ENCODE assay signal across 8 mouse cellular contexts in genomic region chr9:63997439-63997838, GRCm38 (mm10). TPM values are rescaled to one million over a fixed set of nuclear protein-coding genes. Genes with fewer than 3 reads are reported as not detected.
DNase-seq lines count a peak whose midpoint lies in the region; ATAC-seq and TF ChIP-seq lines count a peak whose summit lies in the region.
"Had no signal": no experiment of that assay in that cellular context is flagged by ENCODE, and none has a peak within 500 bp of the region (broad histone marks: within the 10 kb centered on the region; RNA-seq: fewer than 3 reads in every experiment).

No protein-coding gene starts in this region.

- no peak overlapping the region for H3K9ac ChIP-seq in hindbrain, embryonic 13.5 days
- no peak overlapping the region for H3K9ac ChIP-seq in hindbrain, embryonic 12.5 days
- no peak overlapping the region for H3K9ac ChIP-seq in intestine, embryonic 16.5 days (ENCODE audit: low read depth, low read length)
- 0 out of 2 replicates have a peak overlapping the region, but pooled peaks have one; percentile 33 for H3K9ac ChIP-seq in stomach, embryonic 16.5 days (ENCODE audit: low read length)
- H3K9ac ChIP-seq: neural tube, embryonic 12.5 days had no signal

- no peaks in the 10 kb centered on the region for H3K79me3 ChIP-seq in C2C12 (ENCODE audit: low read depth)

- no peak overlapping the region for H3K4me3 ChIP-seq in hindbrain, embryonic 13.5 days
- no peak overlapping the region for H3K4me3 ChIP-seq in hindbrain, embryonic 12.5 days
- no peak overlapping the region for H3K4me3 ChIP-seq in C2C12 (ENCODE audit: insufficient read depth, poor library complexity, severe bottlenecking)
- no peak overlapping the region for H3K4me3 ChIP-seq in intestine, embryonic 16.5 days (ENCODE audit: low read length)
- no peak overlapping the region for H3K4me3 ChIP-seq in stomach, embryonic 16.5 days (replicated peaks; ENCODE audit: low read length)
- H3K4me3 ChIP-seq: neural tube, embryonic 12.5 days had no signal

- no peaks in the 10 kb centered on the region for H3K79me2 ChIP-seq in C2C12 (ENCODE audit: control insufficient read depth, insufficient read depth)

- DNase-seq in adrenal gland, postnatal 10 days, result peak; percentile 77
- DNase-seq in frontal cortex, postnatal 36 days (ENCODE audit: low spot score in 2 of 2), result no peak

- no peak overlapping the region for H3K4me2 ChIP-seq in hindbrain, embryonic 13.5 days
- no peak overlapping the region for H3K4me2 ChIP-seq in hindbrain, embryonic 12.5 days (replicated peaks)
- no peak overlapping the region for H3K4me2 ChIP-seq in intestine, embryonic 16.5 days (ENCODE audit: low read depth, low read length)
- no peak overlapping the region for H3K4me2 ChIP-seq in stomach, embryonic 16.5 days (ENCODE audit: low read depth, low read length)
- H3K4me2 ChIP-seq: neural tube, embryonic 12.5 days had no signal

- H3K36me3 ChIP-seq in hindbrain, embryonic 13.5 days, result no peaks in the 10 kb centered on the region
- H3K36me3 ChIP-seq in hindbrain, embryonic 12.5 days, result 0 out of 2 replicates have a peak, but pooled peaks cover 4% of the 10 kb centered on the region
- H3K36me3 ChIP-seq in C2C12 (ENCODE audit: control insufficient read depth, insufficient read depth), result peaks cover 7% of the 10 kb centered on the region
- peaks cover 6% of the 10 kb centered on the region; the same call in 1 of the 2 replicates for H3K36me3 ChIP-seq in intestine, embryonic 16.5 days (ENCODE audit: control insufficient read depth, insufficient read depth, low read length)
- no peaks in the 10 kb centered on the region for H3K36me3 ChIP-seq in stomach, embryonic 16.5 days (ENCODE audit: control insufficient read depth, insufficient read depth, low read length)

- H3ac ChIP-seq in C2C12 (ENCODE audit: control insufficient read depth, insufficient read length, low read depth), result no peak overlapping the region

- peaks cover 28% of the 10 kb centered on the region for H3K4me1 ChIP-seq in hindbrain, embryonic 13.5 days (replicated peaks)
- H3K4me1 ChIP-seq in hindbrain, embryonic 12.5 days, result peaks cover 30% of the 10 kb centered on the region
- H3K4me1 ChIP-seq in intestine, embryonic 16.5 days (ENCODE audit: control insufficient read depth, insufficient read depth, low read length), result peaks cover 17% of the 10 kb centered on the region
- peaks cover 13% of the 10 kb centered on the region; the same call in 1 of the 2 replicates for H3K4me1 ChIP-seq in stomach, embryonic 16.5 days (ENCODE audit: control insufficient read depth, insufficient read depth, low read length)

- WGBS in hindbrain, embryonic 13.5 days, result 71% methylated on average over 4 of the region's 4 CpGs
- WGBS in hindbrain, embryonic 12.5 days, result 71% methylated on average over 4 of the region's 4 CpGs
- 58% methylated on average over 4 of the region's 4 CpGs for WGBS in intestine, embryonic 16.5 days
- WGBS in stomach, embryonic 16.5 days, result 68% methylated on average over 4 of the region's 4 CpGs

- H3K27ac ChIP-seq in hindbrain, embryonic 13.5 days, result peak overlapping the region; percentile 30; the same call in 1 of the 2 replicates
- H3K27ac ChIP-seq in hindbrain, embryonic 12.5 days, result no peak overlapping the region
- 0 out of 2 replicates have a peak overlapping the region, but pooled peaks have one; percentile 14 for H3K27ac ChIP-seq in intestine, embryonic 16.5 days (ENCODE audit: low read length)
- no peak overlapping the region for H3K27ac ChIP-seq in stomach, embryonic 16.5 days (ENCODE audit: low read length)
- H3K27ac ChIP-seq: neural tube, embryonic 12.5 days had no signal

- peak; percentile 40 for TF ChIP-seq CTCF in C2C12 (IDR thresholded peaks at IDR 0.05; ENCODE audit: control insufficient read depth, insufficient read depth, insufficient read length)

- ATAC-seq in hindbrain, embryonic 13.5 days (ENCODE audit: low FRiP score), result 0 out of 2 replicates have a peak, but pooled peaks have one; percentile 17
- ATAC-seq in hindbrain, embryonic 12.5 days (ENCODE audit: low FRiP score), result no peak
- ATAC-seq in intestine, embryonic 16.5 days, result no peak
- peak; percentile 31; the same call in 1 of the 2 replicates for ATAC-seq in stomach, embryonic 16.5 days (ENCODE audit: insufficient read depth, low FRiP score)

- no peaks in the 10 kb centered on the region for H3K27me3 ChIP-seq in hindbrain, embryonic 13.5 days
- H3K27me3 ChIP-seq in hindbrain, embryonic 12.5 days, result no peaks in the 10 kb centered on the region
- no peaks in the 10 kb centered on the region for H3K27me3 ChIP-seq in C2C12 (ENCODE audit: control insufficient read depth, insufficient read depth, insufficient read length)
- H3K27me3 ChIP-seq in intestine, embryonic 16.5 days (replicated peaks; ENCODE audit: control insufficient read depth, insufficient read depth, low read length), result no peaks in the 10 kb centered on the region
- no peaks in the 10 kb centered on the region for H3K27me3 ChIP-seq in stomach, embryonic 16.5 days (ENCODE audit: control insufficient read depth, insufficient read depth, low read length)
- H3K27me3 ChIP-seq: neural tube, embryonic 12.5 days had no signal

- no peaks in the 10 kb centered on the region for H3K9me3 ChIP-seq in hindbrain, embryonic 13.5 days
- no peaks in the 10 kb centered on the region for H3K9me3 ChIP-seq in hindbrain, embryonic 12.5 days (replicated peaks)
- H3K9me3 ChIP-seq in intestine, embryonic 16.5 days (ENCODE audit: control insufficient read depth, low read length), result no peaks in the 10 kb centered on the region
- H3K9me3 ChIP-seq in stomach, embryonic 16.5 days (replicated peaks; ENCODE audit: control insufficient read depth, low read length), result no peaks in the 10 kb centered on the region
- H3K9me3 ChIP-seq: neural tube, embryonic 12.5 days had no signal

TF ChIP-seq in C2C12, 6 proteins besides CTCF, POLR2A, EP300 and RAD21:
- TF ChIP-seq MYOD1 (IDR thresholded peaks at IDR 0.05; ENCODE audit: control insufficient read depth, insufficient read length, low read depth), result no peak
- TF ChIP-seq CEBPB (IDR thresholded peaks at IDR 0.05; ENCODE audit: low read depth), result no peak
- TF ChIP-seq FOSL1 (IDR thresholded peaks at IDR 0.05; ENCODE audit: insufficient read depth, low read length, poor library complexity, severe bottlenecking), result no peak
- no peak for TF ChIP-seq MYOG (IDR thresholded peaks at IDR 0.05; ENCODE audit: control insufficient read depth, extremely low read depth, insufficient read length)
- no peak for TF ChIP-seq USF1 (IDR thresholded peaks at IDR 0.05; ENCODE audit: low read depth)
- no peak for TF ChIP-seq MAX (IDR thresholded peaks at IDR 0.05)

RNA-seq across cellular contexts. Expression of gene Smad6, which starts 24.4 kb away (rescaled TPM):
- polyA plus RNA-seq in hindbrain, embryonic 13.5 days (2015; fragmentation: Nextera tagmentation; extraction: Ambion mirVana), result 2.3 and 2.8 TPM in 2 replicates
- 12.4 and 13.0 TPM in 2 replicates for polyA plus RNA-seq in hindbrain, embryonic 12.5 days (2016; fragmentation: Nextera tagmentation; extraction: Ambion mirVana)
- polyA plus RNA-seq in C2C12 (2012; fragmentation: generic; extraction: Trizol), result 15.4 TPM
- total RNA-seq in adrenal gland, postnatal 10 days (2021), result 10 to 100 TPM; 15.0 to 16.9 TPM
- polyA plus RNA-seq in intestine, embryonic 16.5 days (2015; fragmentation: Nextera tagmentation; extraction: Ambion mirVana), result 3.9 and 8.1 TPM in 2 replicates
- 3.0 and 3.3 TPM in 2 replicates for polyA plus RNA-seq in stomach, embryonic 16.5 days (2015; fragmentation: Nextera tagmentation; extraction: Ambion mirVana)

Comparison
In these comparisons a context has a peak if more than half of its experiments do, and no peak if none do; other contexts are left out.
1. ATAC-seq: peak in hindbrain, embryonic 13.5 days (single experiment) and stomach, embryonic 16.5 days (single experiment); none in hindbrain, embryonic 12.5 days (single experiment) and intestine, embryonic 16.5 days (single experiment).
2. H3K27ac ChIP-seq: peak in hindbrain, embryonic 13.5 days (single experiment) and intestine, embryonic 16.5 days (single experiment); none in hindbrain, embryonic 12.5 days (single experiment) and stomach, embryonic 16.5 days (single experiment).